Mouse (Mus musculus) CH12.LX (cell line): ENCODE results near the gene Ptpn5. TPM values are rescaled to one million over a fixed set of nuclear protein-coding genes. Genes with fewer than 3 reads are reported as not detected.

ENCODE experiments used
- DNase-seq: peaks from one replicate; pipeline ENCODE4 v3.0.0-alpha.2; 2013; ENCODE audit errors: extremely low read depth
- H3K27ac ChIP-seq: 2 replicates; pipeline ENCODE4 v1.5.1; 2012; ENCODE audit warnings: low read depth, mild to moderate bottlenecking, control low read depth, moderate library complexity; ENCODE audit not compliant: insufficient read depth
- H3K27me3 ChIP-seq: replicated peaks from 2 replicates; pipeline ENCODE3; 2012; ENCODE audit warnings: inconsistent platforms
- H3K36me3 ChIP-seq, 2 experiments: replicated peaks in 1 of 2; 2 replicates each; pipeline versions ENCODE3 to v1.6.1; 2012; ENCODE audit warnings: inconsistent platforms in 1 of 2, low read length in 1 of 2, mild to moderate bottlenecking in 1 of 2, mixed read lengths in 1 of 2, moderate library complexity in 1 of 2; ENCODE audit not compliant: control insufficient read depth in 1 of 2, insufficient read depth in 1 of 2
- H3K4me1 ChIP-seq, 2 experiments: 2 replicates each; pipeline ENCODE4 v1.6.1; 2012; ENCODE audit warnings: inconsistent platforms in 1 of 2, moderate library complexity in 1 of 2; ENCODE audit not compliant: insufficient read depth in 2 of 2, control insufficient read depth in 1 of 2
- H3K4me2 ChIP-seq: 2 replicates; pipeline ENCODE4 v1.6.1; 2012; ENCODE audit warnings: low read depth, mild to moderate bottlenecking, control low read depth; ENCODE audit not compliant: poor library complexity, insufficient read depth, severe bottlenecking
- H3K4me3 ChIP-seq, 3 experiments: fragments of 150-350 bp in 1 of 3; sonication (generic) in 1 of 3; replicated peaks in 1 of 3; 2 replicates each; pipeline versions ENCODE3 to v1.5.1; 2011 to 2012; ENCODE audit warnings: low read depth in 2 of 3, low read length in 2 of 3, mild to moderate bottlenecking in 2 of 3, moderate library complexity in 2 of 3, control low read depth in 1 of 3, improper control_type of control experiment in 1 of 3, inconsistent platforms in 1 of 3, mixed read lengths in 1 of 3; ENCODE audit not compliant: poor library complexity in 1 of 3
- H3K79me2 ChIP-seq: replicated peaks from 2 replicates; pipeline ENCODE4 v1.6.1; 2012; ENCODE audit warnings: mild to moderate bottlenecking, moderate library complexity; ENCODE audit not compliant: control insufficient read depth, poor library complexity, insufficient read depth, severe bottlenecking; ENCODE audit errors: extremely low read depth
- H3K9ac ChIP-seq: 2 replicates; pipeline ENCODE4 v1.6.1; 2012; ENCODE audit warnings: low read depth, mild to moderate bottlenecking, control low read depth, moderate library complexity; ENCODE audit not compliant: insufficient read depth
- H3K9me3 ChIP-seq: replicated peaks from 2 replicates; pipeline ENCODE3; 2012; ENCODE audit warnings: low read length, inconsistent platforms, mixed read lengths
- CTCF ChIP-seq, 2 experiments: IDR thresholded peaks in 1 of 2; conservative IDR thresholded peaks in 1 of 2; 2 replicates each; pipeline ENCODE4 v1.5.1; 2011 to 2012; ENCODE audit warnings: low read depth in 2 of 2, low read length in 2 of 2, improper control_type of control experiment in 1 of 2, inconsistent platforms in 1 of 2, mild to moderate bottlenecking in 1 of 2, moderate library complexity in 1 of 2
- E2F4 ChIP-seq: IDR thresholded peaks from 2 replicates; pipeline ENCODE4 v1.6.1; 2011; ENCODE audit warnings: low read depth, low read length, improper control_type of control experiment; ENCODE audit not compliant: insufficient replicate concordance
- ELF1 ChIP-seq: IDR thresholded peaks from 2 replicates; pipeline ENCODE4 v1.6.1; 2014; ENCODE audit warnings: low read depth, mild to moderate bottlenecking, inconsistent platforms, low read length, improper control_type of control experiment
- ETS1 ChIP-seq: conservative IDR thresholded peaks from 2 replicates; pipeline ENCODE4 v1.6.1; 2012; ENCODE audit warnings: low read depth, mild to moderate bottlenecking, inconsistent platforms, low read length, improper control_type of control experiment, moderate library complexity
- GABPA ChIP-seq: IDR thresholded peaks from 2 replicates; pipeline ENCODE4 v1.6.1; 2012; ENCODE audit warnings: low read depth, low read length, improper control_type of control experiment, inconsistent platforms; ENCODE audit not compliant: insufficient replicate concordance
- HCFC1 ChIP-seq: IDR thresholded peaks from 2 replicates; pipeline ENCODE4 v1.6.1; 2012; ENCODE audit warnings: low read depth, mild to moderate bottlenecking, inconsistent platforms, low read length, improper control_type of control experiment
- IRF4 ChIP-seq: IDR thresholded peaks from 2 replicates; pipeline ENCODE4 v1.6.1; 2014; ENCODE audit warnings: low read depth, mild to moderate bottlenecking, inconsistent platforms, low read length, improper control_type of control experiment
- JUN ChIP-seq: IDR thresholded peaks from 2 replicates; pipeline ENCODE4 v1.6.1; 2011; ENCODE audit warnings: low read depth, mild to moderate bottlenecking, low read length, improper control_type of control experiment, moderate library complexity; ENCODE audit not compliant: insufficient read depth
- JUND ChIP-seq: conservative IDR thresholded peaks from 2 replicates; pipeline ENCODE4 v1.6.1; 2011; ENCODE audit warnings: low read depth, low read length, improper control_type of control experiment
- MAX ChIP-seq: IDR thresholded peaks from 2 replicates; pipeline ENCODE4 v1.6.1; 2011; ENCODE audit warnings: low read length, improper control_type of control experiment
- MAZ ChIP-seq: IDR thresholded peaks from 2 replicates; pipeline ENCODE4 v1.6.1; 2012; ENCODE audit warnings: low read depth, mild to moderate bottlenecking, inconsistent platforms, low read length, improper control_type of control experiment, moderate library complexity
- MXI1 ChIP-seq: IDR thresholded peaks from 2 replicates; pipeline ENCODE4 v1.6.1; 2011; ENCODE audit warnings: mild to moderate bottlenecking, low read depth, low read length, improper control_type of control experiment
- MYC ChIP-seq: IDR thresholded peaks from 2 replicates; pipeline ENCODE4 v1.6.1; 2011; ENCODE audit warnings: low read depth, mild to moderate bottlenecking, improper control_type of control experiment, low read length
- PAX5 ChIP-seq: IDR thresholded peaks from 2 replicates; pipeline ENCODE4 v1.6.1; 2012; ENCODE audit warnings: low read length, inconsistent platforms, mixed read lengths
- RAD21 ChIP-seq: IDR thresholded peaks from 2 replicates; pipeline ENCODE4 v1.6.1; 2011; ENCODE audit warnings: low read depth, mild to moderate bottlenecking, low read length, improper control_type of control experiment, moderate library complexity
- SIN3A ChIP-seq: IDR thresholded peaks from 2 replicates; pipeline ENCODE4 v1.6.1; 2012; ENCODE audit warnings: low read length, improper control_type of control experiment, inconsistent platforms
- SMC3 ChIP-seq: IDR thresholded peaks from 2 replicates; pipeline ENCODE4 v1.6.1; 2011; ENCODE audit warnings: low read depth, low read length, improper control_type of control experiment
- TCF12 ChIP-seq: IDR thresholded peaks from 2 replicates; pipeline ENCODE4 v1.6.1; 2014; ENCODE audit warnings: low read depth, mild to moderate bottlenecking, inconsistent platforms, low read length, improper control_type of control experiment
- UBTF ChIP-seq: IDR thresholded peaks from 2 replicates; pipeline ENCODE4 v1.6.1; 2012; ENCODE audit warnings: low read depth, mild to moderate bottlenecking, inconsistent platforms, low read length, improper control_type of control experiment, moderate library complexity
- USF1 ChIP-seq: IDR thresholded peaks from 2 replicates; pipeline ENCODE4 v1.6.1; 2014; ENCODE audit warnings: low read depth, mild to moderate bottlenecking, inconsistent platforms, low read length, improper control_type of control experiment
- USF2 ChIP-seq: conservative IDR thresholded peaks from 2 replicates; pipeline ENCODE4 v1.6.1; 2011; ENCODE audit warnings: low read depth, low read length, improper control_type of control experiment
- ZC3H11A ChIP-seq: IDR thresholded peaks from 2 replicates; pipeline ENCODE4 v1.6.1; 2012; ENCODE audit warnings: low read depth, mild to moderate bottlenecking, inconsistent platforms, low read length, improper control_type of control experiment
- ZKSCAN1 ChIP-seq: IDR thresholded peaks from 2 replicates; pipeline ENCODE4 v1.6.1; 2012; ENCODE audit warnings: low read depth, inconsistent platforms, low read length, improper control_type of control experiment, borderline replicate concordance
- ZNF384 ChIP-seq: IDR thresholded peaks from 2 replicates; pipeline ENCODE4 v1.6.1; 2012; ENCODE audit warnings: low read depth, low read length, improper control_type of control experiment, inconsistent platforms
- dilution Hi-C: fragments of 300-500 bp; cut with MboI; formaldehyde crosslinking; loops from 2 replicates; pipeline ENCODE4 v1.14.3; 2020; ENCODE audit warnings: low sequenced_read_pairs; ENCODE audit not compliant: extremely low pct_unique_long_range_greater_than_20kb, extremely low pct_ligation_motif_present
- in situ Hi-C: fragments of 300-500 bp; cut with MboI; formaldehyde crosslinking; loops from 3 replicates; pipeline ENCODE4 v1.14.3; 2019; ENCODE audit warnings: low sequenced_read_pairs, low pct_ligation_motif_present, low pct_unique_long_range_greater_than_20kb, mixed read lengths
- polyA plus RNA-seq: library from polyadenylated mRNA; unstranded; fragments of >175 nt; gene quantifications from 2 replicates; pipeline ENCODE4 v1.2.1, GENCODE M21; 2012; ENCODE audit warnings: low read depth; ENCODE audit not compliant: insufficient read length
- total RNA-seq, 2 experiments: library from RNA; depleted of rRNA; stranded (reverse); fragments of 300-350 nt in 1 of 2; fragments of >200 nt in 1 of 2; gene quantifications; 2 replicates each; pipeline ENCODE4 v1.2.3; 2012 to 2014

Gene Ptpn5
- total and polyA plus RNA-seq, 3 experiments = 0.90 to 3.4 (median 1.9) TPM

- H3K79me2 ChIP-seq = no peaks in the 10 kb centered on the region
- no peaks in the 10 kb centered on the region for H3K9me3 ChIP-seq
- no peak overlapping the region for H3K4me3 ChIP-seq
- H3K27ac ChIP-seq = no peak overlapping the region
- no peaks in the 10 kb centered on the region for H3K27me3 ChIP-seq
- no peak overlapping the region for H3K4me2 ChIP-seq
- H3K9ac ChIP-seq = no peak overlapping the region
- peaks cover 0 to 10% of the 10 kb centered on the region in 2 experiments for H3K36me3 ChIP-seq
- TF ChIP-seq HCFC1 (no peak), GABPA (no peak), ELF1 (peak; percentile 60), RAD21 (peak; percentile 88), IRF4 (0 out of 2 replicates have a peak, but pooled peaks have one; percentile 16), MXI1 (no peak), ZC3H11A (peak; percentile 85), UBTF (no peak), MYC (0 out of 2 replicates have a peak, but pooled peaks have one; percentile 13), SMC3 (peak; percentile 99), JUN (no peak), TCF12 (no peak), ZKSCAN1 (no peak), ZNF384 (peak; percentile 35), JUND (no peak), CTCF (conservative IDR thresholded peaks at IDR 0.05 in 1 of 2, IDR thresholded peaks at IDR 0.05 in 1 of 2; ENCODE audit: low read depth in 2 of 2, low read length in 2 of 2) (peak; percentile 60 to 94), ETS1 (no peak), MAZ (0 out of 2 replicates have a peak, but pooled peaks have one; percentile 33), MAX (peak; percentile 12; the same call in 1 of the 2 replicates), PAX5 (no peak), SIN3A (0 out of 2 replicates have a peak, but pooled peaks have one; percentile 40)
- peak; percentile 76 for DNase-seq
- dilution Hi-C loops (no loop called here), in situ Hi-C loops (loop anchor here (5.0 kb wide), 1 partner anchor 61 kb away; no protein-coding TSS in a partner anchor)
- peaks cover 2 to 35% of the 10 kb centered on the region in 2 experiments; a peak in 3 of 4 replicates for H3K4me1 ChIP-seq
Measured at GRCm38 (mm10) chr7:47081277-47081676, 52.2 kb downstream of the Ptpn5 start.

- no peaks in the 10 kb centered on the region for H3K79me2 ChIP-seq
- H3K4me3 ChIP-seq = no peak overlapping the region
- dilution Hi-C loops = no loop called here
- H3K4me2 ChIP-seq = no peak overlapping the region
- in situ Hi-C loops = loop anchor here (5.0 kb wide), 1 partner anchor 61 kb away; no protein-coding TSS in a partner anchor
- H3K27me3 ChIP-seq = no peaks in the 10 kb centered on the region
- no peak for TF ChIP-seq USF1
- no peak for TF ChIP-seq MAX
- no peak for TF ChIP-seq UBTF
- TF ChIP-seq USF2 = no peak
- no peak for TF ChIP-seq E2F4
- no peak for TF ChIP-seq ETS1
- no peak overlapping the region for H3K9ac ChIP-seq
- H3K27ac ChIP-seq = no peak overlapping the region
- no peak for DNase-seq
- no peaks in the 10 kb centered on the region for H3K9me3 ChIP-seq
- peaks cover 0 to 10% of the 10 kb centered on the region in 2 experiments for H3K36me3 ChIP-seq
- peaks cover 2 to 39% of the 10 kb centered on the region in 2 experiments; a peak in 3 of 4 replicates for H3K4me1 ChIP-seq
Measured at GRCm38 (mm10) chr7:47080868-47081267, 52.6 kb downstream of the Ptpn5 start.
